14 mouse cellular contexts compared by ENCODE assay signal in genomic region chr9:13530575-13530974, GRCm38 (mm10).
"Had no signal": no experiment of that assay in that cellular context is flagged by ENCODE, and none has a peak within 500 bp of the region (broad histone marks: within the 10 kb centered on the region; RNA-seq: fewer than 3 reads in every experiment).

No protein-coding gene starts in this region.

- ATAC-seq: lung, postnatal 0 days had no signal

- H3K36me3 ChIP-seq: liver, embryonic 15.5 days; neural tube, embryonic 15.5 days had no signal

- H3K27me3 ChIP-seq: liver, embryonic 15.5 days; neural tube, embryonic 15.5 days had no signal

- H3K9ac ChIP-seq: liver, embryonic 15.5 days; neural tube, embryonic 15.5 days had no signal

- H3K9me3 ChIP-seq: liver, embryonic 15.5 days had no signal

- H3K4me1 ChIP-seq: liver, embryonic 15.5 days had no signal

- H3K27ac ChIP-seq: liver, embryonic 15.5 days; neural tube, embryonic 15.5 days had no signal

- DNase-seq: kidney, adult 9 months; kidney, postnatal 14 days; layer of hippocampus, postnatal 36 days; lung, adult 2 months; lung, postnatal 36 days; midbrain, embryonic 14.5 days; right cerebral cortex, adult 18-20 months; right cerebral cortex, postnatal 25 days; thymus, postnatal 14 days had no signal

- H3K4me3 ChIP-seq: liver, embryonic 15.5 days; myocyte; neural tube, embryonic 15.5 days had no signal

- H3K4me2 ChIP-seq: liver, embryonic 11.5 days; liver, embryonic 15.5 days; neural tube, embryonic 15.5 days had no signal
